Mouse (Mus musculus) right cerebral cortex, postnatal 4 days (tissue): ENCODE measurements around the gene Bri3.

Experiments
- DNase-seq: peaks from one replicate; pipeline ENCODE4 v3.0.0-alpha.2; 2022

The Bri3 gene

GRCm38 (mm10) chr5:144238969-144239368, 5.3 kb upstream of the Bri3 start:
- no peak for DNase-seq

GRCm38 (mm10) chr5:144245592-144245991, 1.4 kb downstream of the Bri3 start:
- DNase-seq: no peak

GRCm38 (mm10) chr5:144246669-144247068, 2.4 kb downstream of the Bri3 start:
- DNase-seq: no peak

DNA sequence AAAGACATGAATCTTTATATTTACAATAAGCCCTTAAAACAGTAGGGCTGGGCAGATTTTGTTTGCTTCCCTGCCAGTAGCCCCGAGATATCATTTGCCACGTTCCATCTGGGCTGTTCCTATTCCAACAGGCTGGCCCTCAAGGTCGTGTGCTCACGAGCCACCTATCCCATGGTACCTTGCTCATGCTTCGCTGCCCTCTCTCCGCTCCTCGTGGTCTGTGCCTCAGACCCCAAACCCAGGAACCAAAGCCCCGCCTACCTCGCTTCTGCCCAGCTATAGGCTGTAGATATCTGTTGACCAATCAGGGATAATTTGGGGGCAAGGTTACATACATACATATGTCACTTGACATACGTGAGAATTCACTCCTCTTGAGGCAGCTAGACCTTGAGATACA, 3.1 kb downstream of the Bri3 start:
- no peak for DNase-seq

DNA sequence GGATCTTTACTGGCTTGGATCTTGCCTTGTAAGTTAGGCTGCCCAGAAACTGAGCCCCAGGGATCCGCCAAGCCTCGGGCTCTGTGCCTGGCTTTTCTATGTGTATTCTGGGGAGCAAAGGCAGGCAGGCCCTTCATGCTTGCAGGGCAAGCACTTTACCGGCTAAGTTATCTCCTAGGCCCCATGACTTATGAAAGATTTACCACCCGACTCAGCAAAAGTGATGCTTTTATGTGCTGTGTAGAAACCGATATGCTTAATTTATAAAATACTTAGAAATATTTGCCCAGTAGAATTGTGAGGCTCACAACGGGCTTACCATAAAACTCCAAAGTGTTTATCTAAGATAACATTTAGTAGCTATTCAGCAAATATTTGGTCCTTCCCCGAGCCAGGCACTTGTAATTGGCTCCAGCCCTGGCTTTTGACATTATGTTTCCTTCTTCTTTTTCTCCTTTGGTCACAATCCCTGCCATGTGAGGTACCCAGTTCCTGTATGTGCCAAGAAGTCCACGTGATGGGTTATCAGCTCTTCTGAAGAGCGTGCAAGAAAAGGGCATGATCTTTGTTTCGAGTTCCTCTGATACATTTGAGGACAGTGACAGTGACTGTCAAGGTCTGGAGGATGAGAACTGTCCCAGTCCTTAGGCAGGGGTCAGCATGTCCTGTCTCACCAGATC, 3.8 kb downstream of the Bri3 start:
- DNase-seq: no peak

DNA sequence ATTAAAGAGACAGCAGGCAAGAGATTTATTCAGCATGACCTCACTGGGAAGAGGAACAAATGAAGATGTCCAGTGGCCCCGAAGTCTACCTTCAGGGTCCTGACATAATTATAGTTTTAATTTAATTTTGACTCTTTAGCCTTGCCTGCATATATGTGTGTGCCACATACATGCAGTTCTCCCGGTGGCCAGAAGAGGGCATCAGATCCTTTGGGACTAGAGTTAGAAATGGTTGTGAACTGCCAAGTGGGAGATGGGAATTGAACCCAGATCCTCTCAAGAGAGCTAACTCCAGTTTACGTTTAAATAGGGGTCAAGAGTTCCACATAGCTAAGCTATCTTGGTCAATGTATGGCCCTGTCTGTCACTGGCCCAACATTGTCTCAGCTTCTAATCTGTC, 5.6 kb downstream of the Bri3 start:
- no peak for DNase-seq

DNA sequence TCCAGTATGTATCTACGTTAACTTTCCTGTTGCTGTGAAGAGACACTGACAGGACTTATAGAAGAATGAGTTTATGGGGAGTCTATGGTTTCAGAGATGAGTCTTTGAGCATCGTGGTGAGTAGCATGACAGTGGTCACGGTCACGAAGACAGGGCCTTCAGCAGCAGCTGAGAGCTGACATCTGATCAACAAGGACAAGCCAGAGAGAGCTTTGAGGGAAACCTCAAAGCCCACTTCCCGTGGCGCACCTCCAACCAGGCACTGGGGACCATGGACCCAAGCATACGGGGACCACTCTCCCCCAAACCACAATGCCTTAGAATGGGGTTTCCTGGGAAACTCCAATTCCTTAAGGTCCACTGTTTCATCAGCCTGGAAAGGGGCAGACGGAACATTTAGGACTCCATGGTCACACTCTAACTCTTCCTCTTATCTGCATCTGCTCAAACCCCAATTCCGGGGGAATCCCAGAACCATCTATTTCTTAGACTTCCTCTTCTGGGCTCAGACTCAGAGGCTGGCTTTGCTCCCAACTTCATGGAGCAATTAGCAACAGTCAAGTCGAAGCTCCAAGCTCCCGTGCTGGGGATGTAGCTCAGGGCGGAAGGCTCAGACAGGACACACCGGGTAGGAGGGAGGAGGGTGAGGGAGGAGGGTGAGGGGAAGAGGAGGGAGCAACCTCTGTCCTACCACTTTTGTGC, 7.8 kb downstream of the Bri3 start:
- DNase-seq: no peak

DNA sequence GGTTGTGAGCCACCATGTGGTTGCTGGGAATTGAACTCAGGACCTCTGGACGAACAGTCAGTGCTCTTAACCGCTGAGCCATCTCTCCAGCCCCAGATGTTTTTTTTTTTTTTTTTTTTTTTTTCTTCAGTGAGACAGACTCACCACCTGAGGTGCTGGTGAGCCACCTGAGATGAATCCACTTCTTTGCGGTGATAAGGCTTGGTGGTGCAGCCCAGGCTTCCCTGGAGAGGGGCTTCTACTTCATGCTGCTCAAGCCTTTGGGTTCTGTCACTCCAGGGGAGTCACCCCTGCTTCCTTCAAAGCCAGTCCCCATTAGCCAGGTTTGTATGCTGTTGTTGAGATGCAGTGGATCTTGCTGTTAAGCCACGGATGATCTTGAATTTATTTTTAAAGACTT, 9.0 kb downstream of the Bri3 start:
- no peak for DNase-seq

DNA sequence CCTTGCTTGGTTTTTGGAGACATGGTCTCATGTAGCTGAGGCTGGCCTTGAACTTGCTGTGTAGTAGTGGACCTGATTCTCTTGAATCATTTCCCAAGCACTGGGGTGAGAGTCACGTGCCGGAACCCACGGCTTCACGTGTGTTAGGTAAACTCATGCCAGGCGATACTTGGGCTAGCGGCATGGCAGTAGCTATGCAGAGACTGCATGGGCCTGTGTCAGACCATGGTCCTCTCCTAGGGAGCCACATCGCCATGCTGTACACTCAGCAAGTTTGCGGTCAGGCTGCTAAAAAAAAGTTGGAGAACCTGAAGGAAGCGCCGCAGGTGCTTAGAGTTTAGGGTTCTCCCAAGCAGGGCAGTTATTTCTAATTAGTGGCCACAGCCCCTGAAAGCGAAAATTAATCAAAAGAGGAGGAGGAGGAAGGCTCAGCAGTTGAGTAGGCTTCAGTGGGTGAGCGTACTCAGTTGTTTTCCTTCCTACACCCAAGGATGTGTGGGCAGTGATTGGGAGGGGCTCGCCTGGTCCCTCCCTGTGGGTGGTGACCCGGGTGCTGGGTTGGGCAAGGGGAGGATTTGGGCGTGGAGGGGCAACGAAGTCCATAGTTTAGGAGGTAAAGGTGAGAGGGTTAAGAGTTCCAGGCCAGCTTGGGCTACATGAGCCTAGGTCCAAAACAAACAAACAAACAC, 10.0 kb downstream of the Bri3 start:
- no peak for DNase-seq

DNA sequence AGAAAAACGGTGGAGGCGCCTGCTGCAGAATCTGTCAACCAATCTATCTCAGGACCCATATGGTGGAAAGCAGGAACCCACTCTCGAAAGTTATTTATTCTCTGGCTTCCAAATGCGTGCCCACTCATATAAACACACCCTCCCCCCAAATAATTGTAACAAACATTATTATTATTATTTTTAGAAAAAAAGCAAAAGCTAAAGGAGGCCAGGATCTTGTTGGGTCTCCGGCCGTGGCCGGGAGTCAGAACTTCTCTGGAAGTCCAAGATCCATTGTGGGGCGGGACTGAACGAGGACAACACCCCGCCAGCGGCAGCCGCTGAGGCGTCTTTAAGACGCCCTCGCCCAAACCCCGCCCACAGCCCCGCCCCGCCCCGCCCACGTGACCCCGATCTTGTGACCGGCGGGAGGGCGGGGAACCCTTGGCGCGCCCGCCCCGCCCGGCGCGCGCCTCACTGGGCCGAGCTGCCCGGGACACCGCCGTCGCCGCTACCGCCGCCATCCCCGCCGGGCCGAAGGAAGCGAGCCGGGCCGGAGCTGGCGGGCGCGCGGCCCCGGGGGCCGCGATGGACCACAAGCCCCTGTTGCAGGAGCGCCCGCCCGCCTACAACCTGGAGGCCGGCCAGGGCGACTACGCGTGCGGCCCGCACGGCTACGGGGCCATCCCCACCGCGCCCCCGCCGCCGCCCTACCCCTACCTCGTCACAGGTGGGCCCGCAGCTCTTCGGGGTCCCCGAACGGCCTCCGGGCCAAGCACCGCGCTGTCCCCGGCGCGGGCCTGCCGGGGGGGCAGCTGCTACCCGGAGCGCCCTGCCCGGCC, 10.8 kb downstream of the Bri3 start:
- DNase-seq: peak; percentile 79

DNA sequence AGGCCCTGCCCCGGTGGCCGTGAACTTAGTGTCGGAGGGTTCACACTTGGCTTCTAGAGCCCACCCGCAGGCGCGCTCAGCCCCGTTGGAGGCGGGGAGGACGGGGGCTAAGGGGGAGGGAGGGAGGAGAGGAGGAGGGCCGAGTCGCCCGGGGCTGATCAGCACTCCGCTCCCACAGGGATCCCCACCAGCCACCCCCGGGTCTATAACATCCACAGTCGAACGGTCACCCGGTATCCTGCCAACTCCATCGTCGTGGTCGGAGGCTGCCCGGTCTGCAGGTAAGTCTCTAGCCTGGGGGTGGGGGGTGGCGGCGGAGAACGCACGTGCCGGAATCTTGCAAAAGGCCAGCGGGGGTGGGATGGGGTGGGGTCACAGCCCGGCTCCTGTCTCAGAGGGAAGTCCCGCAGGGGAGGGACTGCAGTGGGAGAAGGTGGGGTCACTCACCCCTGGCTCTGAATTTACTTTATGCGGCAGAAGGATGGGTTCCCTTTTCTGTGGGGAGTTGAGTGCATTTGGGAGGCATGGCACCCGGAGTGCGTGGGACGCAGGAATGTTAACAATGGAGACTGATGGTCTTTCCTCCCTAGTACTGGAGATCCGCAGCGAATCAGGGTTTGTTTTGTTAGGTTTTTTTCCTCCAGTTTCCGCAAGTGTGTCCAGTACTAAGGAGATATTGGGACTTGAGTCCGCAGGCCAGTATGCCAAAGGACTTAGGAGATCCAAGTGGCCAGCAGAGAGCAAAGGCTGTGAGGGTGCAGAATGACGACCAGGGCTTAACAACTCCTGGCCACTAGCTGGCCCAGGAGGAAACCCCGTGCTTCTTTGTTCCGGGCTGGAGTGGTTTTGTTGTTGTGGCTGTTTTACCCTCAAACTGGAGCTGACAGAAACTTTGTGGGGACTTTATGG, 11.6 kb downstream of the Bri3 start:
- peak; percentile 57 for DNase-seq

DNA sequence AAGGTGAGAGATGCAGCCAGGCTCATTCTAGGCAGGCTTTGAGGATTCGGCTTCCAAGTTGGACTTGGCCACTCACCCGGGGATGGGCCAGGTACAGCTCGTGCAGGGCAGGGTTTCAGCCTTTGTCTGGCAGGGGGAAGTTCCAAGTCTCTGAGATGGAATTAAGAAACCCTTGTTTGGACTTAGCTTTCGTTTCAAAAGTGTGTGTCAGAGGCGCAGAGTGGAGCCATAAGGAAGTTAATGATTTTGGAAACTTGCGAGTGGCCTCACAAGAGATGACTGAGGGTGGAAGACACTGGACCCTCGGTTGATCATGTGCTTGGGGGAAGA, 12.3 kb downstream of the Bri3 start:
- DNase-seq: no peak

GRCm38 (mm10) chr5:144256888-144257287, 12.7 kb downstream of the Bri3 start:
- no peak for DNase-seq

GRCm38 (mm10) chr5:144257451-144258110, 13.3 kb downstream of the Bri3 start:
- DNase-seq: no peak

GRCm38 (mm10) chr5:144258131-144258611, 13.9 kb downstream of the Bri3 start:
- peak; percentile 44 for DNase-seq

GRCm38 (mm10) chr5:144258687-144259086, 14.4 kb downstream of the Bri3 start:
- DNase-seq: no peak

DNA sequence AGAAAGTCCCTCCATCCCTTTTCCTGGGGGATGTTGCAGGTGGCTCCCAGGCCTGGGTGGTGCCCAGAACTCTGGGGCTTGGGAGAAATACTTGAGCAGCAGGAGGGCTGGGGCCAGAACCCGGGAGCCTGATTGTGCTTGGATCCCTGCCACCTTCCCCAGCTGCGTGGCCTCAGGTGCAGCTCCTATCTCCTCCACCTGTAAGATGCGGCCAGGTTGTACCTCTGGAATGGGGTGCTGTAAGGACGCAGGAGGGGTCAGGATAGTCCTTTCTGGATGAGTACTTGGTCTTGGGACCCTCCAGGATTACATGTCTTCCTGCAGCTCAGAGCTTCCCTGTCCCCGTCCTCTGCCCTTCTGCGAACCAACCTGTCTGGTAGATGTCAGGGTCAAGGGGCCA, 15.0 kb downstream of the Bri3 start:
- no peak for DNase-seq

DNA sequence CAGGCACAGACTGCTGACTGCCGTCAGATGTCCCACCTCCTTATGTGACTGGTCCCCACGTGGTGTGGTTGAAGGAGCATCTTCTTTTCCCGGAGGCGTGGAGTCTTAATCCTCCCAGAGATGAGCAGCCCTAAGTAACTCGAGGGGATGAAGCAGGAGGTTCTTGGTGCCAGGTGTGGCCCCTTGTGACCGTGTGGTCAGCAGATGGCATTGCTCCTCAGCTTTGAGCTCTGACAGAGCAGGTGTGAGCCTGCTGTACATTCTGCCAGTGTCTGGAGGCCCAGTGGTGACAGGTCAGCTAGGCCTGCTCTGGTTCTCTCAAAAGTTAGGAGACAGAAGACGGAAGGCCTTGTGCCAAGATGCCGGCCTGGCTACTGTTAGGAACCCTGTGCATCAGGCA, 16.2 kb downstream of the Bri3 start:
- no peak for DNase-seq

DNA sequence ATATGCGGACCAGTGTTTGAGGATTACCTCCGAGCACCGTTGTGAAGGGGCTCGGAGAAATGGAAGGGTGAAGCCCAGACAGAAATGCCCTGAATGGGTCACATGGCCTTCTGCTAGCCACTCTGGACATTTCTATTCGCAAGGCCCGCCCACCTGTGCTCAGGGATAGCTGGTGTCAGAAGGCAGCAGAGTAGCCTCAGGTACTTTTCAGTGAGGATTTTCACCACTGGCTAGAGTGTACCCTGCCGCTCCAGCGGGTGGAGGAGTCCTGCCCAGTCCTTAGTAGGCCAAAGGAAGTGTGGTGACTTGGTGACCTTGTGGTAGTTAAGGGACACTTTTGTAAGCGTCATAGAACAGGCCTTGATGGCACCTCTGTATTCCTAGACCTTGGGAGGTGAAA, 17.1 kb downstream of the Bri3 start:
- DNase-seq: no peak

- DNase-seq: no peak
These were observed 17.6 kb downstream of the Bri3 start for GRCm38 (mm10) chr5:144261829-144262228.

GRCm38 (mm10) chr5:144263082-144263481, 18.8 kb downstream of the Bri3 start:
- no peak for DNase-seq

DNA sequence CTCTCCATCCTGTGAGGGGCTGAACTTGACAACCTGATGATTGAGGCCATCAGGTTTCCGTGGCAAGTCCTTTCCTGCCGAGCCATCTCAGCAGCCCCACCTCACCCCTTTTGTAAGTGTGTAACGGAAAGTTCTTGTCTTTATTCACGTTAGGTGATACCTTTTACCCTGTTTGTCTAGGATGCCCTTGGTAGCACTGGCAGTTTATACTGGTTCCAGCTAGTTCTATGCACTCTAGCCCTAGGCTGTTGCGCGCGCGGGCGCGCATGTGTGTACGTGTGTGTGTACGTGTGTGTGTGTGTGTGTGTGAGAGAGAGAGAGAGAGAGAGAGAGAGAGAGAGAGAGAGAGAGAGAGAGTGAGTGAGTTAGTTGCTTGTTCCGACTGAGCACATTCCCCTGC, 19.3 kb downstream of the Bri3 start:
- DNase-seq: no peak
